Mouse (Mus musculus) brain, adult 10 weeks (tissue): ENCODE data around the gene Hmox1. TPM values are rescaled to one million over a fixed set of nuclear protein-coding genes. Genes with fewer than 3 reads are reported as not detected.

Experiments
- polyA plus RNA-seq: library from polyadenylated mRNA; stranded (reverse); fragments of 350-450 nt; fragmentation: Illumina TruSeq; extraction: RNeasy Lipid Tissue Mini Kit (QIAGEN cat#74804); gene quantifications from one replicate; pipeline ENCODE4 v1.2.3, GENCODE M21; 2015; ENCODE audit warnings: low read depth, low replicate concordance

Gene Hmox1
- 7.3 TPM for polyA plus RNA-seq

GRCm38 (mm10) chr8:75093399-75094156 lies at the start of gene Hmox1:
Hmox1 (plus strand) TSS chr8:75093621.

DNA sequence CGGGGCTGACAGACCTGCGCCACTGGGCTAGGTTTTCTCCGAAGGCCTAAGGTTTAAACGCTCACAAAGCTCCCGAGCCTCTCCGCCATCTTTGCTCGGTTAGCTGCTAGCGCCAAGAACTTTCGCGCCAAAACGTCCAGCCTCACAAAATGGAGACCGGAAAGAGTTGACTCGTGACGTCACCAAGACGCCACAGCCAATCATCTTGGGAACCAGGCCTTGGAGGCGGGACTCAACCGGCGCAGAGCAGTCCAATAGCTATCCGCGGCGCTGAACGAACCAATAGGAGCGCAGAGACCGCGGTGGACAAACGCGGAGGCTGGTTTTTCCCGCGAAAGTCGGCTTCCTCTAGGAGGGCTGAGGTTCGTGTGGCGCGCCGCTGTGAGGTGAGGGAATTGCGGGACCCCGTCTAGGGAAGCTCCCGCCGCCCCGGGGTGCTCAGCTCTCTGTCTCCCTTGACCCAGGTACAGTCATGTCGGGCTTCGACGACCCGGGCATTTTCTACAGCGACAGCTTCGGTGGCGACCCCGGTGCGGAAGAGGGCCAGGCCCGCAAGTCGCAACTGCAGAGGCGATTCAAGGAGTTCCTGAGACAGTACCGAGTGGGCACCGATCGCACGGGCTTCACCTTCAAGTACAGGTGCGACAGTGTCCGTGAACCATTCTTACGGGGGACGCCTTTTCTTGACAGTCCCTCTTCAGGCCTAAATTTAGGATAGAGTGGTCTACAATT lies 16.0 kb downstream of the Hmox1 start, which contains the start of gene Mcm5:
TSS of gene Mcm5 (plus strand) at position 334 of the 732 bp plus-strand sequence.

Other genes with a start within 250 kb of the Hmox1 start
- not detected for gene Isx, start 220.4 kb upstream of the Hmox1 start, polyA plus RNA-seq
- 15.4 TPM for gene Hmgxb4, start 100.3 kb upstream of the Hmox1 start, polyA plus RNA-seq
- gene Tom1, start 59.9 kb upstream of the Hmox1 start, polyA plus RNA-seq = 35.3 TPM
- gene Mcm5, start 15.9 kb downstream of the Hmox1 start, polyA plus RNA-seq = 5.5 TPM
- gene Rasd2, start 120.3 kb downstream of the Hmox1 start, polyA plus RNA-seq = 109 TPM